Mouse (Mus musculus) urinary bladder, postnatal 10 days (tissue): ENCODE measurements around the gene Adam34.
"Not testable (repeated sequence)": the region's sequence is repeated elsewhere in the genome, so short reads cannot be mapped to it uniquely, and the experiment has no call there.

Experiments
- DNase-seq: peaks from one replicate; pipeline ENCODE4 v3.0.0; 2022; ENCODE audit warnings: low spot score

The Adam34 gene

DNA sequence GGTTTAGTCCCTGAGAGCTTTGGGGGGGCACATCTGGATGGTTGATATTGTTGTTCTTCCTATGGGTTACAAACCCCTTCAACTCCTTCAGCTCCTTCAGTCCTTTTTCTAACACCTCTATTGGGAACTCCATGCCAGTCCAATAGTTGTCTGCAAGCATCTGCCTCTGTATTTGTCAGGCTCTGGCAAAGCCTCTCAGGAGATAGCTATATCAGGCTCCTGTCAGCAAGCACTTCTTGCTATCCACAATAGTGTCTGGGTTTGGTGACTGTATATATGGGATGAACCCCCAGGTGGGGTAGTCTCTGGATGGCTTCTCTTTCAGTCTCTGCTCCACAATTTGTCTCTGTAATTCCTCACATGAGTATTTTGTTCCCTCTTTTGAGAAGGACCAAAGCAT lies at the start of gene Adam34:
Gene Adam34, minus strand, starts transcription at position 101 of the 400 bp plus-strand sequence.
- no peak for DNase-seq

DNA sequence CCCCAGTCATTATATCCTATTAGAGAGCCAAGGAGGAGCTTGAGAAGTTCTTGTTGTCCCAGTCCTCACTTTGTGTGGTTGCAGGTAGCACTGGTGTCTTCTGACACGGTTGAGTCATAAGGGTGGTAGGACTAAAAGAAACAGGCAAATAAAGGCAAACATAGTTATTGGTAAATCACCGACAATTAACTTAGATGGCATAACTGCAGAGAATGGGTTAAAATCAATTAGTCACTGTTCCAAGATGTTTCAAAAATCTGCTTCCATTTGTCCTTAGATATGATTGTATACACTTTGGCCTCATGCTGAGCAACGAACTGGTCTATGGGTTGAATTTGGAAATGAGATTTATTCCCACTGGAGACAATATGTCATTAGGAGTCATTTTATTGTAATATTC lies 82.7 kb downstream of the Adam34 start, which contains the start of gene Gm5346:
Gene Gm5346, minus strand, starts transcription at position 101 of the 400 bp plus-strand sequence.
- no peak for DNase-seq

DNA sequence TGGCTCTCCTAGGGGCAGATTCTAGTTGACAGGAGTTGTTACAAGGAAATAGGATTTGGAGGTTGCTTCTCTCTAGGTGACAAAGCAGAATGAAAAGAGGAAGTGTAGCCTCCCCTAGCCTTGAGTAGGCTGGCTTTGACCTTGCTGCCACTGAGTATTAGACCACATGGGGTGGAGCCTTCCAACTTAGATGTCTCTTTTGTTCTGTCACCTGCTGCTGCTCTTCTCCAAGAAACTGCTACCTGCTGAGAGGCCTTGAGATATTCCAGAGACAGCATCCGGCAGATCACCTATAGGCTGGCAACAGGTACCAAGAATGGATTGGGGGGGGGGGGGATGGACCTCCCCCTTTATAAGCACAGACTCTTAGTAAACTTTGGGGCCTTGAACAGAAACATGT lies 93.8 kb downstream of the Adam34 start:
- DNase-seq = no peak

DNA sequence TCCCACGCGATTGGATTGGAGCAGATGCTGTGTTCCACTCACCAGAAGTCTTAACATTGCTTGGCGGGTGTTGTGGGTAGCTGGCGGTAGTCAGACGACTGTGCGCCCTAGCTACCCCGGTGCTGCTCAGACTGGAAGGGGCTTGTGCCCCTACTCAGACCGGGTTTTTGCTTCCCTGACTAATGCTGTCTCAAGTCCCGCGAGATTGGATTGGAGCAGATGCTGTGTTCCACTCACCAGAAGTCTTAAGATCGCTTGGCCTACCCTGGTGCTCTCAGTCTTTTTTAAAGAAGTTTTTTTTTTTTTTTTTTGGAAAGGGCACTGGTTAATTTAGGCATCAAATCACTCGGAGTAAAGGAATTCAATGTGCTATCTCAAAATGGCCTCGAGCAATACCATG lies 106.2 kb downstream of the Adam34 start:
- DNase-seq = not testable (repeated sequence)

DNA sequence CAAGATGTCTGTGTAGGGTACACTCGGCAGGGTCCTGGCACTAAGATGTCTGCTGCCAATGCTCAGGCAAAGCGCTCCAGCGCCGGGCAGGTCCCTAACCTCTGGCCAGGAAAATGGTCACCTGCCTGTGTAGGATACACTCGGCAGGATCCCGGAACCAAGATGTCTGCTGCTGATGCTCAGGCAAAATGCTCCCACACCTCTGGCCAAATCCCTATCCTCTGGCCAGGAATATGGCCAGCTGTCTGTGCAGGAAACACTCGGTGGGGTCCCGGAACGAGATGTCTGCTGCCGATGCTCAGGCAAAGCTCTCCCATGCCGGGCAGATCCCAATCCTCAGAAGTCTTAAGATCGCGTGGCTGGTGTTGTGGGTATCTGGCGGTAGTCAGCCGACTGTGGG lies 106.7 kb downstream of the Adam34 start:
- DNase-seq = not testable (repeated sequence)
